Mouse (Mus musculus) thymus, postnatal 0 days (tissue): ENCODE results near the gene Laptm5. TPM values are rescaled to one million over a fixed set of nuclear protein-coding genes. Genes with fewer than 3 reads are reported as not detected.

Experiments
- polyA plus RNA-seq: library from polyadenylated mRNA; unstranded; fragments of >200 nt; fragmentation: Nextera tagmentation; extraction: Ambion mirVana; gene quantifications from 2 replicates; pipeline ENCODE4 v1.2.1, GENCODE M21; 2015

Gene Laptm5
- polyA plus RNA-seq, 1 experiment from 2014 or later, result 668 TPM

Other genes with a start within 250 kb of the Laptm5 start
- 43.8 and 48.5 TPM in 2 replicates for gene Pum1, start 249.8 kb upstream of the Laptm5 start, polyA plus RNA-seq
- 4.8 and 5.1 TPM in 2 replicates for gene Sdc3, start 120.6 kb upstream of the Laptm5 start, polyA plus RNA-seq
- gene Matn1, start 31.3 kb downstream of the Laptm5 start, polyA plus RNA-seq, result 0.44 and 0.48 TPM in 2 replicates